7 mouse cellular contexts compared by ENCODE assay signal in genomic region chr5:108629634-108630483, GRCm38 (mm10). TPM values are rescaled to one million over a fixed set of nuclear protein-coding genes. Genes with fewer than 3 reads are reported as not detected.
DNase-seq lines count a peak whose midpoint lies in the region; ATAC-seq lines count a peak whose summit lies in the region.

Gene Gak (minus strand): TSS chr5:108629755.
Gene Tmem175 (plus strand): TSS chr5:108629770.

- no peaks in the 10 kb centered on the region for H3K9me3 ChIP-seq in intestine, embryonic 16.5 days (ENCODE audit: control insufficient read depth, low read length)
- H3K9me3 ChIP-seq in midbrain, embryonic 11.5 days (ENCODE audit: control insufficient read depth, low read length) = no peaks in the 10 kb centered on the region

- H3K4me2 ChIP-seq in intestine, embryonic 16.5 days (ENCODE audit: low read depth, low read length) = peak within 1 kb of the TSS; percentile 70
- H3K4me2 ChIP-seq in midbrain, embryonic 11.5 days = peak within 1 kb of the TSS; percentile 88

- DNase-seq in adrenal gland, adult 8-10 months = peak; percentile 89
- peak; percentile 89 for DNase-seq in embryo, embryonic 9.5 days (ENCODE audit: extremely low spot score)
- peak; percentile 73 to 93 for DNase-seq in gastrocnemius, postnatal 4 days (ENCODE audit: low spot score in 2 of 2)
- peak; percentile 94 for DNase-seq in left cerebral cortex, postnatal 36 days (ENCODE audit: low spot score in 2 of 2)
- DNase-seq in midbrain, embryonic 11.5 days (ENCODE audit: low spot score, missing footprints) = peak; percentile 99
- peak; percentile 95 for DNase-seq in skeletal muscle tissue, adult 2 months (ENCODE audit: low read depth, low spot score)

- no peaks in the 10 kb centered on the region for H3K36me3 ChIP-seq in intestine, embryonic 16.5 days (ENCODE audit: control insufficient read depth, insufficient read depth, low read length)
- H3K36me3 ChIP-seq in midbrain, embryonic 11.5 days (ENCODE audit: control insufficient read depth, insufficient read depth, low read length) = no peaks in the 10 kb centered on the region

- peak within 1 kb of the TSS; percentile 99 for H3K9ac ChIP-seq in intestine, embryonic 16.5 days (ENCODE audit: low read depth, low read length)
- H3K9ac ChIP-seq in midbrain, embryonic 11.5 days (ENCODE audit: low read length) = peak within 1 kb of the TSS; percentile 94

- H3K27me3 ChIP-seq in intestine, embryonic 16.5 days (replicated peaks; ENCODE audit: control insufficient read depth, insufficient read depth, low read length) = no peaks in the 10 kb centered on the region
- no peaks in the 10 kb centered on the region for H3K27me3 ChIP-seq in midbrain, embryonic 11.5 days (ENCODE audit: control insufficient read depth, insufficient read depth, low read length)

- intact Hi-C loops in left cerebral cortex, postnatal 36 days (cut with DNase I) = no loop called here

- peak within 1 kb of the TSS; percentile 92 for H3K27ac ChIP-seq in intestine, embryonic 16.5 days (ENCODE audit: low read length)
- H3K27ac ChIP-seq in midbrain, embryonic 11.5 days (ENCODE audit: low read depth, low read length) = peak within 1 kb of the TSS; percentile 80

- peak; percentile 96 for ATAC-seq in intestine, embryonic 16.5 days
- ATAC-seq in midbrain, embryonic 11.5 days (ENCODE audit: low FRiP score) = peak; percentile 99

- H3K4me3 ChIP-seq in intestine, embryonic 16.5 days (ENCODE audit: low read length) = peak within 1 kb of the TSS; percentile 97
- peak within 1 kb of the TSS; percentile 80 for H3K4me3 ChIP-seq in midbrain, embryonic 11.5 days (ENCODE audit: low read depth, low read length)

- H3K4me1 ChIP-seq in intestine, embryonic 16.5 days (ENCODE audit: control insufficient read depth, insufficient read depth, low read length) = peaks cover 18% of the 10 kb centered on the region
- peaks cover 11% of the 10 kb centered on the region for H3K4me1 ChIP-seq in midbrain, embryonic 11.5 days (ENCODE audit: control insufficient read depth, insufficient read depth, low read length)

- WGBS in intestine, embryonic 16.5 days = under 1% methylated on average over 58 of the region's 58 CpGs
- WGBS in midbrain, embryonic 11.5 days = under 1% methylated on average over 58 of the region's 58 CpGs

RNA-seq across cellular contexts. Expression of gene Gak, which starts in this region (rescaled TPM):
- 100 to 1,000 TPM in 2 of 4 experiments, 10 to 100 TPM in 2; 87.2 to 105 (median 95.9) TPM for total RNA-seq in adrenal gland, adult 8-10 months (2022)
- total RNA-seq in gastrocnemius, postnatal 4 days (2021) = 10 to 100 TPM; 35.6 to 36.2 TPM
- polyA plus RNA-seq in intestine, embryonic 16.5 days (2015; fragmentation: Nextera tagmentation; extraction: Ambion mirVana) = 75.7 and 85.1 TPM in 2 replicates
- 10 to 100 TPM; 98.1 to 98.8 TPM for total RNA-seq in left cerebral cortex, postnatal 36 days (2021)
- 43.3 and 45.3 TPM in 2 replicates for polyA plus RNA-seq in midbrain, embryonic 11.5 days (2014; fragmentation: Nextera tagmentation; extraction: Ambion mirVana)

RNA-seq across cellular contexts. Expression of gene Tmem175, which starts in this region (rescaled TPM):
- 10 to 100 TPM; 27.3 to 34.7 (median 31.8) TPM for total RNA-seq in adrenal gland, adult 8-10 months (2022)
- total RNA-seq in gastrocnemius, postnatal 4 days (2021) = 10 to 100 TPM; 11.3 to 12.9 TPM
- 31.7 and 31.9 TPM in 2 replicates for polyA plus RNA-seq in intestine, embryonic 16.5 days (2015; fragmentation: Nextera tagmentation; extraction: Ambion mirVana)
- total RNA-seq in left cerebral cortex, postnatal 36 days (2021) = 10 to 100 TPM; 40.7 to 41.4 TPM
- 20.9 and 22.1 TPM in 2 replicates for polyA plus RNA-seq in midbrain, embryonic 11.5 days (2014; fragmentation: Nextera tagmentation; extraction: Ambion mirVana)

Comparison
In these comparisons a context has a peak if more than half of its experiments do, and no peak if none do; other contexts are left out.
1. Peak in every context shown above with its lines: DNase-seq, ATAC-seq, H3K4me3 ChIP-seq and H3K27ac ChIP-seq.